Mouse (Mus musculus) olfactory bulb, adult 2 months (tissue): ENCODE results near the gene Srgap2.

Experiments
- CTCF ChIP-seq: fragments of 200-500 bp; IDR thresholded peaks from 2 replicates; pipeline ENCODE4 v1.5.1; 2012; ENCODE audit warnings: low read depth, mild to moderate bottlenecking, low read length, moderate library complexity; ENCODE audit not compliant: insufficient read depth
- POLR2A ChIP-seq: fragments of 200-500 bp; IDR thresholded peaks from 2 replicates; pipeline ENCODE4 v1.6.1; 2012; ENCODE audit warnings: mild to moderate bottlenecking, low read depth, low read length, moderate library complexity; ENCODE audit not compliant: insufficient read depth

DNA sequence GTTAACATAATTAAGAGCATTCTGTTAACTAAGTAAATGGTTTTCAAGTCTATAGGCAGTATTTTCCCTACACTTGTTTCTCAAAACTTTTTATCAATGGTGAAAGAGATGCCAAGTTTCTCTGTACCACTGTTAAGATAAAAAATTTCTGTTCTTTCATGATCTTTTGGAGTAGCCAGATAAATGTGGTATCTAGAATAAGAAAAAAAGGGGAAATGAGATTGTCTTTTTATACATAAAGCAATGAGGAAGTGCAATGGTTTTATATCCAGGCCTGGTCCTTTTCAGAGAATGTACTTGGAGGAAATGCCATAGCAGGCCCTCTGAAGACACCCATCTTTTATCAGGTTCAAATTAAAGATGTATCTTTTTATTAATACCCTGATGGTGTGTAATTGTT, 45.8 kb downstream of the Srgap2 start:
- TF ChIP-seq CTCF (no peak), POLR2A (no peak)
